Mouse (Mus musculus) ES-Bruce4 (cell line): Measurements from ENCODE around the gene Ccdc28b. TPM values are rescaled to one million over a fixed set of nuclear protein-coding genes. Genes with fewer than 3 reads are reported as not detected.

Source experiments
- H3K27ac ChIP-seq: 2 replicates; pipeline ENCODE4 v1.5.1; 2012; ENCODE audit warnings: low read length, inconsistent platforms; ENCODE audit not compliant: insufficient read depth
- H3K27me3 ChIP-seq: 2 replicates; pipeline ENCODE4 v1.6.1; 2012; ENCODE audit warnings: mild to moderate bottlenecking, low read length, inconsistent platforms; ENCODE audit not compliant: control insufficient read depth, poor library complexity, insufficient read depth, severe bottlenecking
- H3K36me3 ChIP-seq: 2 replicates; pipeline ENCODE4 v1.6.1; 2012; ENCODE audit warnings: inconsistent platforms, mild to moderate bottlenecking, low read length, moderate library complexity; ENCODE audit not compliant: control insufficient read depth, poor library complexity, insufficient read depth, severe bottlenecking
- H3K4me1 ChIP-seq: one replicate; pipeline ENCODE4 v1.8.1; 2011; ENCODE audit warnings: low read length; ENCODE audit not compliant: control insufficient read depth, insufficient read depth
- H3K4me3 ChIP-seq: 2 replicates; pipeline ENCODE4 v1.5.1; 2011; ENCODE audit warnings: low read depth, mild to moderate bottlenecking, low read length
- H3K9ac ChIP-seq: 2 replicates; pipeline ENCODE4 v1.6.1; 2012; ENCODE audit warnings: low read depth, mild to moderate bottlenecking, inconsistent platforms; ENCODE audit not compliant: poor library complexity, severe bottlenecking
- H3K9me3 ChIP-seq: replicated peaks from 2 replicates; pipeline ENCODE4 v1.6.1; 2012; ENCODE audit warnings: mild to moderate bottlenecking, low read length, inconsistent platforms; ENCODE audit not compliant: control insufficient read depth, poor library complexity, insufficient read depth, severe bottlenecking
- CTCF ChIP-seq: IDR thresholded peaks from one replicate; pipeline ENCODE4 v1.8.1; 2011; ENCODE audit warnings: low read depth, low read length
- EP300 ChIP-seq: IDR thresholded peaks from 2 replicates; pipeline ENCODE4 v1.6.1; 2011; ENCODE audit warnings: low read depth, low read length; ENCODE audit not compliant: insufficient read depth
- POLR2A ChIP-seq: IDR thresholded peaks from one replicate; pipeline ENCODE4 v1.8.1; 2011; ENCODE audit warnings: low read length; ENCODE audit not compliant: insufficient read depth
- polyA plus RNA-seq: library from polyadenylated mRNA; stranded (reverse); fragments of >200 nt; gene quantifications from 2 replicates; pipeline ENCODE4 v1.2.4, GENCODE M21; 2011; ENCODE audit warnings: low read depth; ENCODE audit not compliant: missing spikeins, insufficient read depth, insufficient read length

Ccdc28b gene
- polyA plus RNA-seq, 1 experiment, result 8.7 TPM

DNA sequence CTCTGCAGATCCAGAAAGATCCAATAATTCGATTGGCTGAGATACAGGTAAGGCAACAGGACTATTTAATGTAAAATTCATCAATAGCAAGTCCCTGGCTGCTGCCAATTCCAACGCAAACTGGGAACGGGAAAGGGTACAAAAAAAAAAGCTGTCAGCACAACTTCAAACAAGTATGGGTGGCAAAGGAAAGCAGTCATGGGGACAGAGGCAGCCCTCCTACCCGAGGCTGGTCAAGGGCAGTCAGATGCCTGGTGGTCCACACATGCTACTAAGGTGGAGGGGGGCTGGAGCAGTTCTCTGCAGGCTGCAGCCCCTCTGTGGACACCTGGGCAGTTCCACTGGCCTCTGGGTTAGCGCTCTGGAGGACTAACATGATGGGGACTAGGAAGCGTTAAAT, 2.3 kb upstream of the Ccdc28b start:
- TF ChIP-seq EP300, result no peak
- no peak for TF ChIP-seq POLR2A
- TF ChIP-seq CTCF, result no peak
- no peak overlapping the region for H3K4me3 ChIP-seq
- no peak overlapping the region for H3K9ac ChIP-seq
- no peak overlapping the region for H3K27ac ChIP-seq
- peaks cover 33% of the 10 kb centered on the region for H3K36me3 ChIP-seq
- H3K27me3 ChIP-seq, result no peaks in the 10 kb centered on the region
- H3K9me3 ChIP-seq, result no peaks in the 10 kb centered on the region
- peaks cover 6% of the 10 kb centered on the region for H3K4me1 ChIP-seq

DNA sequence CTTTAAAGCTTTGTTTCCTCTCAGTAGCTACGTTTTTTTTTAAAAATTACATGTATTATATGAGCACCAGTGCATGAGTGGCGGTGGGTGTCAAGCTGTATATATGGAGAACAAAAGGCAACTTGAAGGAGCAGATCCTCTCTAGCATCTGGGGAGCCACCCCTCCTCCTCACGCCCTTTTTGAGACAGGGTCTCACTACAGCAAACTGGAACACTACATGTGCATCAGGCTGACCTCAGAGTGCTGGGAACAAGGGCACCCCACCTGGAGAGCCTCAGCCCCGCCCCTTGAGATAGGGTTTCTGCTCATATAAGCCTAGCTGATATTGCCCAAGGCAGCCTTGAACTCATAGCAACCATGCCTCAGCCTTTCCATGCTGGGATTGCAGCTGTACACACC, 1.7 kb upstream of the Ccdc28b start:
- H3K9ac ChIP-seq, result no peak overlapping the region
- peaks cover 28% of the 10 kb centered on the region for H3K36me3 ChIP-seq
- TF ChIP-seq EP300, result no peak
- TF ChIP-seq CTCF, result no peak
- no peak for TF ChIP-seq POLR2A
- no peak overlapping the region for H3K27ac ChIP-seq
- no peaks in the 10 kb centered on the region for H3K27me3 ChIP-seq
- no peak overlapping the region for H3K4me3 ChIP-seq
- peaks cover 6% of the 10 kb centered on the region for H3K4me1 ChIP-seq
- H3K9me3 ChIP-seq, result no peaks in the 10 kb centered on the region

DNA sequence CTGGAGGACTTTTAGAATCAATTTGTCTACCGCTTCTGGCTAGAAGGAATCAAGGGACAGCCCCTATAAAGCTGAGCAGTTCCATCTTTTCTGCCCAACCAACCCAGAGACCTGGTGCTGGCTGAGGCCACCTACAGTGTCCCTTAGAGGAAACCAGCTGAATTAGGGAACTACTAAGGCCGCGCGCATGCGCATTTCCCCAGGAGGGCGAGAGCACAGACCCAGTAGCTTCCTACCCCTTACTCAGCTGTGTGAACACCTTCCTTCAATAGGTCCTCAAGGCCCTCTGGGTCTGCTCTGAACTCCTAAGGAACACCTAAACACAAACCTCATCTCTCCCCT, 1.3 kb upstream of the Ccdc28b start:
- no peak overlapping the region for H3K9ac ChIP-seq

DNA sequence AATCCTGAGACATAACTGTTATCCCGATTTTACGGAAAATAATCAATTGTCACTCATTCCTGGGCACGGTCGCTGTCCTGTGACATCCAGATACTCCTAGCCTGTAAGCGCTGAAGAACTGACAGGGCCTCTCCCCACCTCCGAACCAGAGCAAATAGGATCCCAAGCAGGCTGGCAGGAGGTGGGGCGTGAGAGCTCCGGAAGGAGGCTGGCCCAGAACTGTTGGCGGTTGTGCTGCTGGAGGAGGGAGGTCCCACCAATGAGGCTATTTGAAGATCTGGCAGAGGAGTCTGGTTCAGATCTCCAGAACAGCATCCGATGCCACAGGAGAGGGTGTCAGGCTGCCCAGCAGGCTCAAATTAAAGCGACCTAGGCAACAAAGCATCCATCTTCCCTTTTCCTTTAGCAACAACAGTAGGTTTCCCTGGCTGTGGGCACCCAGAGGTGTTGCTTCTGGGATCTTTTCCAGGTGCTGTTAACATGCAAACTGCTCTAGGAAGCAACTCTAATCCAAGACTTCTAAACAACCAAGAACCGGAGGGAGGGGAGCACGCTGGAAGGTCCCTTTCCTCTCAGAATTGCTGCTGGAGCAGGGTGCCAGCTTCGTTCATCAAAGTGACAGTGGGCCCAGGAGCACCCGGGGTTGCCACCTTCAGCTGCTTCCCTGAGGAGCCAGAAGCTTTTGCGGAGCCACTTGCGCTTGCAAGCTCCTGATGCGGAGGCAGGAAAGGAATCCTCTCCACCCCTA, 708 bp upstream of the Ccdc28b start:
- no peak overlapping the region for H3K4me3 ChIP-seq
- H3K9ac ChIP-seq, result no peak overlapping the region
- peaks cover 6% of the 10 kb centered on the region for H3K4me1 ChIP-seq
- H3K36me3 ChIP-seq, result peaks cover 20% of the 10 kb centered on the region
- H3K27me3 ChIP-seq, result no peaks in the 10 kb centered on the region
- no peak for TF ChIP-seq CTCF
- no peak for TF ChIP-seq POLR2A
- TF ChIP-seq EP300, result no peak
- no peak overlapping the region for H3K27ac ChIP-seq
- H3K9me3 ChIP-seq, result no peaks in the 10 kb centered on the region

More for the DNA sequence above, 1.3 kb upstream of the Ccdc28b start:
- Histone ChIP-seq H3K4me3 (no peak overlapping the region), H3K9me3 (no peaks in the 10 kb centered on the region), H3K36me3 (peaks cover 23% of the 10 kb centered on the region), H3K27ac (no peak overlapping the region), H3K4me1 (peaks cover 6% of the 10 kb centered on the region), H3K27me3 (no peaks in the 10 kb centered on the region)
- TF ChIP-seq CTCF (no peak), EP300 (no peak), POLR2A (no peak)

DNA sequence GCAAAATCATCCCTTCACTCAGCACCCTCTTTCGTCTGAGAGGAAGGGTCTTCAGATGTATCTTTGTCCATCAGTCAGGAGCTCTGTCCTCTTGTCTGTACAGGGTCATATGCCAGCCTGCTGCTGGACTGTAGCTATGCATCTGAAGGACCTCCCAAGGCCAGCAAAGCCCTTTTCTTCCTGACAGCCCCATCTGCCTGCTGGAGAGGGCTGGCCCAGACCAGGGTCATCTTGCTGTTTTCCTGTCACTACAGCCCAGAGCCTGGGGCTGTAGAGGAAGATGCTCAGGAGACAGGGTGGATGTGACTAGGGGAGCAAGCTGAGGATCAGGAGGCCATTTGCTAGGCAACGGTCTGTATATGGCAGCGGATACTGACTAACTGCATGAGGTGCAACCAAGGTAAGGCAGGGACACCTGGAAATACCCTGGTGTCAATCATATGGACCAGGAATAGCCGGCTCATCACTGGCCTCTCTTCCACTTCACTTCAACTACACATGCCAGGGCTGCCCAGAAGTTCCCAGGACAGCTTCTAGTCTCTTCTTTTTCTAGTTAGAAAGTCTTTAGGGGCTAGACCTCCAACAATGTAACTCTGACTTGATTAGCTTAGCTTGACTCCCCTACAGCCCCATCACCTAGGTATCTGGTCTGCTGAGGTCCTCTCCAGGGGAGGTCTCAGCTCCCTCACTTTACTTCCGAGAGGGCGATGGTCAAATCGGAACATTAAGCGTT, 778 bp downstream of the Ccdc28b start:
- peak overlapping the region; percentile 15; the same call in 1 of the 2 replicates for H3K4me3 ChIP-seq
- H3K9ac ChIP-seq, result peak overlapping the region; percentile 64
- TF ChIP-seq CTCF (no peak), EP300 (no peak), POLR2A (no peak)
- peaks cover 7% of the 10 kb centered on the region; the same call in 1 of the 2 replicates for H3K36me3 ChIP-seq
- no peak overlapping the region for H3K27ac ChIP-seq
- H3K9me3 ChIP-seq, result no peaks in the 10 kb centered on the region
- H3K4me1 ChIP-seq, result peaks cover 6% of the 10 kb centered on the region
- H3K27me3 ChIP-seq, result no peaks in the 10 kb centered on the region
